Mouse (Mus musculus) heart, adult 9 months (tissue): ENCODE measurements around the gene Slc37a3.

ENCODE experiments used
- DNase-seq, 2 experiments: peaks; one replicate each; pipeline ENCODE4 v3.0.0; 2022; ENCODE audit warnings: low spot score in 2 of 2

Gene Slc37a3

GRCm38 (mm10) chr6:39319061-39319761, 58.3 kb downstream of the Slc37a3 start:
- peak; percentile 60 to 79 for DNase-seq

GRCm38 (mm10) chr6:39318631-39319010, 58.9 kb downstream of the Slc37a3 start:
- no peak for DNase-seq

GRCm38 (mm10) chr6:39317854-39318630, 59.4 kb downstream of the Slc37a3 start:
- DNase-seq: peak; percentile 43 to 44

GRCm38 (mm10) chr6:39316089-39316488, 61.4 kb downstream of the Slc37a3 start:
- no peak for DNase-seq

GRCm38 (mm10) chr6:39314461-39314860, 63.0 kb downstream of the Slc37a3 start:
- no peak for DNase-seq

- DNase-seq: no peak
Measured at GRCm38 (mm10) chr6:39311786-39312185, 65.7 kb downstream of the Slc37a3 start.

- no peak for DNase-seq
Measured at GRCm38 (mm10) chr6:39304371-39304874, 73.1 kb downstream of the Slc37a3 start.

GRCm38 (mm10) chr6:39301484-39301883, 76.0 kb downstream of the Slc37a3 start:
- DNase-seq: no peak

GRCm38 (mm10) chr6:39297079-39297478, 80.4 kb downstream of the Slc37a3 start:
- DNase-seq: no peak

- no peak for DNase-seq
Measured at GRCm38 (mm10) chr6:39296474-39296873, 81.0 kb downstream of the Slc37a3 start.

- peak in 1 of 2 experiments; percentile 11 for DNase-seq
Measured at GRCm38 (mm10) chr6:39295727-39296411, 81.6 kb downstream of the Slc37a3 start.

- no peak for DNase-seq
Measured at GRCm38 (mm10) chr6:39289721-39290120, 87.8 kb downstream of the Slc37a3 start.

- no peak for DNase-seq
Measured at GRCm38 (mm10) chr6:39287782-39288181, 89.7 kb downstream of the Slc37a3 start.

- DNase-seq: no peak
Measured at GRCm38 (mm10) chr6:39286732-39287083, 90.8 kb downstream of the Slc37a3 start.

- DNase-seq: no peak
Measured at GRCm38 (mm10) chr6:39286053-39286731, 91.3 kb downstream of the Slc37a3 start.

- DNase-seq: no peak
Measured at GRCm38 (mm10) chr6:39284836-39285235, 92.6 kb downstream of the Slc37a3 start.
